Mouse (Mus musculus) right cerebral cortex, postnatal 25 days (tissue): Measurements from ENCODE around the gene Rpl19.

ENCODE experiments used
- DNase-seq: peaks from one replicate; pipeline ENCODE4 v3.0.0; 2022

Gene Rpl19

DNA sequence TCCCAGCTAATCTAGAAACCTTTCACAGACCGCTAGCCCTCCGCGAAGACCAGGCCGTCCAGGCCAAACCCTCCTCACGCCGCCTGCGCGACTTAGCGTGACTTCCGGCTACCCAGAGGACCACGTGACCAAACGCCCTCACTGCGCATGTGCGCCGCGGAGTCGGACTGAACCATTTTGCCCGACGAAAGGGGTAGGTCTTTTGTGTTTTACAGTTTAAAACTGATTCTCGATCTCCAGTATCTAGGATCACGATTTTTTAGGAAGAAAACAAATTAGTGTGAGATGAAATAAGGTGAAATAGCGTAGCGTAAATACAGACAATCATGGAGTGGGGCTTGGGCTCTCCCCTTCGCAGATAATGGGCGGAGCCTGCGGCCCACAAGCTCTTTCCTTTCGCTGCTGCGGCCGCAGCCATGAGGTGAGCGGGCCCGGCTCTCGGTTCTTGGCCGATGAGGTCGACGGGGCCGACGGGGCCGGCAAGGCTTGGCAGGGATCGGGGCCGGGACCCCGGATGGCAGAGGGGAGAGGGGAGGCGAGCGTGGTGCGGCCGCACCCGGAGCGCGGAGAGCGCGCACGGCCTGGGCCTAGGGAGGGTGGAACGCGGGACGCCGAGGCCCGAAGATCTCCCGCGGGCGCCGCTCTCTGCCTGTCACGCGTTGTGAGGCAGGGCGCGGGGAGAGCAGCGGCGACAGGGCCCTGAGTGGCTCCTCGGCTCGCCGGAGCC, at the start of gene Rpl19:
Rpl19 (plus strand) TSS at position 141 of the 727 bp plus-strand sequence.
- DNase-seq = peak; percentile 91

DNA sequence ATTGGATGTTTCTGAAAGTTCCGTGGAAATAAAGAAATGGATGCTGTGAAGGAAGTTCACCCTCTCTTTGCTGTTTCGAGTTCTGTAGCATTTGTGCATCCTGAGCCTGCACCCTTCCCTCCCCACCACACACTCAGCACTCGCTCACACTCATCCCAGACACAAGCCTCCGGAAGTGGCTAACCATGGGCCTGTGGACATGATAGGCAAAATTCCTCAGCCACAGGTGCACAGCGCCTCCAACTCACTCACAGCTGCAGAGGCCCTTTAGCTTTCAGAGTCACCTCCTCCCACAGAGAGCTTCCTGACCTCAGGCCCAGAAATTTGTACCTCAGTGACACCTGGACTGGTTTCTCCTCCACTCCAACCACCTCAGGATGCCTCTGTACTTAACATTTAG, 48.7 kb upstream of the Rpl19 start:
- DNase-seq = no peak

GRCm38 (mm10) chr11:97978392-97978791, 48.1 kb upstream of the Rpl19 start:
- DNase-seq = no peak

- DNase-seq = no peak
Observed at GRCm38 (mm10) chr11:97979824-97980495, 46.5 kb upstream of the Rpl19 start.

GRCm38 (mm10) chr11:97980531-97980966, 46.0 kb upstream of the Rpl19 start:
- DNase-seq = no peak

- DNase-seq = no peak
Observed at GRCm38 (mm10) chr11:97982721-97983120, 43.8 kb upstream of the Rpl19 start.

DNA sequence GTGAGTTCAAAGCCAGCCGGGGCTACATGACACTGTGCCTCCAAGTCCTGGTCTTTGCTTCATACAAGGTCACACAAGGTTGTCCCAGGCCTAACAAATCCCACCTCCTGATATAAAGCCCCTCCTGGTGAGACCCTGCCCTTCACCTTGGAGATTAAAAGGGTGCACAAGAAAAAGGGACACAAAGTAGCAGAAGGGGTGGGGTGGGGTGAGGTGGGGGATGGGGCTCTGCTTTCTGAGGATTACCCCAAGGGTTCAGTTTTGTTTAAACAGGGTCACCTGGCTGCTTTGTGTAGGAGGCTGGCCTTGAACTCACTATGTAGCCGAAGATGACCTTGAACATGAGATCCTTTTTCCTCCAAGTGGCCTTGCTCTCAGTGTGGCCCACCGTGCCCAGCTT, 43.0 kb upstream of the Rpl19 start:
- DNase-seq = no peak

- DNase-seq = no peak
Observed at GRCm38 (mm10) chr11:97983983-97984382, 42.5 kb upstream of the Rpl19 start.

- DNase-seq = peak; percentile 65
Observed at GRCm38 (mm10) chr11:97985727-97986677, 40.5 kb upstream of the Rpl19 start, which contains the start of gene Plxdc1. Gene Plxdc1, minus strand, starts transcription at chr11:97986444.

DNA sequence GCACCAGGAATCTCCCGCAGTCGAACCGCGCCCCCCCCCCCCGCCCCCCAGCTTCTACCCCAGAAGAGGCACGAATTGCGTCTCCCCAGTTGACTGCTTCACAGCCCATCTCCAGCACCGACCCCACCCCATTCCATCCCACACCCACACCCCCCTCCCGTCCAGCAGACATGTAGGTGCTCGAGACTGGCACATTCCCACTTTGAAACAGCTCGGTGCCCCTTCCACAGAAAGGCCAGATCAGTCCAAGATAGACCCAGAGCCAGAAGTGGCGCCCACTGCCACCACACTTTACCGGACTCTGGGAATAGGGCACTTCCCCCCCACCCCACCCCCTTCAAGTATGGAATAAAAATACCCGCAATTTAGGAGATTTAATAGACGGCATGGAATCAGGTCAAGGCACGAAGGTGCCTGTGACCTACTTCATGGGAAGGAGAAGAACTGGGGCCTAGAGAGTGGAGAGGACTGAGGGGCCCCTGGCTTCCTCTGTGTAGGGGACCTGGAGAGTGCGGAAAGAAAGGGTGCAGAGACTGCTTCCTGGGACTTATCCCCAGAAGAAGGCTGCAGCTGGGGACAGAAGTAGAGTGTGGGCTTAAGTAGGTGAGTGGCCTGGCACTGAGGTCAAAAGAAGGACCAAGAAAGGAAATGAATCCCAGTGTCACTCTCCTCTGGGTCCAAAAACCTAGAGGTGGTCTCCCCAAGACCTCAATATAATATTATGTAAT, 39.6 kb upstream of the Rpl19 start:
- DNase-seq = no peak

- peak; percentile 92 for DNase-seq
Observed at GRCm38 (mm10) chr11:97987551-97988526, 38.7 kb upstream of the Rpl19 start.

GRCm38 (mm10) chr11:97988530-97989096, 37.9 kb upstream of the Rpl19 start:
- peak; percentile 83 for DNase-seq

DNA sequence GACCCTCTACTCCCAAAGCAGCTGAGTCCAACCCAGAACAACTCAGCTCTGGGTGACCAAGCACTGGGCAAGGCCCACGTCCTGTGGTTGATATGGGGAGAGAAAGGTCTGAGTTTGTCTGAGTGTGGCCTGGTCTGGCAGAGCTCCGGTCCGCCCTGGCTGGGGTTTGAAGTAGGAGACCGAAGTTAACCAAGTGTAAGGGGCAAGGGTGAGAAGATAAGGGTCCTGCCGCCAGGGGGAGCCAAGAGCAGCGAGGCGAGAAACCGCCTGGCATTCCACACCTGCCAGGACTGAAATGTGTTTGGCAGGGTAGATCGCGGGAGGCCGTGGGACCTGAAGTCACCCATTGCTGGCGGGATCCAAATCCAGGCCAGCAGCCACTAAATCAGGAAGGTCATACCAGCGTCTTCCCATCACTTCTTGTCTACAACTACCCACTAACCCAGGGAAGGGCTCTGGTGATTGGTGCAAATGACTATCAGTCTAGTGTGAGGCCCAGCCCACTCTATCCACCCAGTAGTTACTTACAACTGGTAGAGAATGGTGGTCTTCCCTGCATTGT, 31.9 kb upstream of the Rpl19 start:
- DNase-seq = peak; percentile 58

DNA sequence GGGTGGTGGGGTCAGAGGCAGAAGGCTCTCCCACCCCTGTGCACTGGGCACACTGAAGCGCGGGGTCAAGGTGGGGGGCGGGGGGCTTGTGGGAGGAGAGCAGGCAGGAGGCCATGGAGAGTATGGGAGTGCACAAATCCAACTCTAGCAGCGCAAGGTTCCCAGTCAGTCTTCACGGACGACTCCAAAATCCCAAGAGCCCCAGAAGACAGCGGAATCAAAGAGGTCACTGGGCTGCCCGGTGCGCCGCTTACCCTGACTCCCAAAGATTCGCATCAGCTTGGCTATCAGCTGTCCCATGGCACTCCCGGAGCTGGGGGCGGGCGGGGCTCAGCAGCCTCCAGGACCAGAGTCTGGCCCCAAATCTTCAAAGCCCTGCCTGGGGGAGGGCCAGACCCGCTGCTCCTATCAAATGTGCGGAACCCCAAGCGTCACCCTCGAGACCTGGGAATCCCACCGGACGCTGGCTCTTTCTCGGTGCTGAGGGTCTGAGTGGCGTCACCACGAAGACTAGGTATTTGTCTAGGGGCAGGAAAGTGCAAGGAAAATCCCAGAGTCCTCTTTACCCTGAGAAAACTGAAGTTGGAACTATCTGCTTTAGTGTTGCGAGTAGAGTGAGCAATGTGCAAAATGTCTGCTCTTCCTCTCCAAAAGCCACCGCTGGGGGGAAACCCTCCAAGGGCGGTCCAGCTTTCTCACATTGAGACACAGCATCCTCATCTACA, 30.8 kb upstream of the Rpl19 start, which contains the start of gene Arl5c:
Arl5c (minus strand) TSS at position 618 of the 725 bp plus-strand sequence.
- peak; percentile 28 for DNase-seq

- DNase-seq = no peak
Observed at GRCm38 (mm10) chr11:97996691-97997090, 29.8 kb upstream of the Rpl19 start.

GRCm38 (mm10) chr11:97997387-97997960, 29.0 kb upstream of the Rpl19 start:
- DNase-seq = no peak

DNA sequence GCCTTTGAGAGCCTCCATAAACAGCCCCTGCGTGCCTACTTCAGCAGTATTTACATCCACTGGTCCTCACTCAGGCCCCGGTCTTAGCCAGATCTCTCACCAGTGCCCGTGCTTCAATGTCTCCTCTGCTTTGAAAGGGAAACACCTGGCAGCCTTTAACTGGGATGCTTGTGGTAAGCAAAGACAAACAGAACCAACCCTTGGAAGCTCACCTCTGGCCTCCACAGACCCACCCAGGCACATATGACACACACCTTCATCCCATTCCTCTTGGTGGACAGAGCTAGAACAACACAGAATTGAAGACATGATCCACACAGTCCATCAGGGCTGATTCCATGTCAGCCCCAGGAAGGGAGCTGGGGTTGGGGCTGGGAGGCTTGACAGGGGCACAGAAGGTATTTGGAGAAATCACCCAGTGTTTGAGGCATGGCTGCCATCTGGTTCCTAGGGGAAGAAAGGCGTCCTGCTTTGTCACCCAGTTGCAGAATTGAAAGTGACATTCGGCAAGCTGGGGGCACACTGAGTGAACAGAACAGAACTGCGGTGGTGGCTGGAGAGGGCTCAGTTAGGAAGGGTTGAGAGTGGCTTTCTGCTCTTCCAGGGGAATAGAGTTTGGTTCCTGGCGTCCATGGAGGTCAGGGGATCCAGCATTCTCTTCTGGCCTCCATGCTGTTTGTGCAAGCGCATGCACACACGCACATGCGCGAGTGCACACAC, 28.3 kb upstream of the Rpl19 start:
- no peak for DNase-seq

DNA sequence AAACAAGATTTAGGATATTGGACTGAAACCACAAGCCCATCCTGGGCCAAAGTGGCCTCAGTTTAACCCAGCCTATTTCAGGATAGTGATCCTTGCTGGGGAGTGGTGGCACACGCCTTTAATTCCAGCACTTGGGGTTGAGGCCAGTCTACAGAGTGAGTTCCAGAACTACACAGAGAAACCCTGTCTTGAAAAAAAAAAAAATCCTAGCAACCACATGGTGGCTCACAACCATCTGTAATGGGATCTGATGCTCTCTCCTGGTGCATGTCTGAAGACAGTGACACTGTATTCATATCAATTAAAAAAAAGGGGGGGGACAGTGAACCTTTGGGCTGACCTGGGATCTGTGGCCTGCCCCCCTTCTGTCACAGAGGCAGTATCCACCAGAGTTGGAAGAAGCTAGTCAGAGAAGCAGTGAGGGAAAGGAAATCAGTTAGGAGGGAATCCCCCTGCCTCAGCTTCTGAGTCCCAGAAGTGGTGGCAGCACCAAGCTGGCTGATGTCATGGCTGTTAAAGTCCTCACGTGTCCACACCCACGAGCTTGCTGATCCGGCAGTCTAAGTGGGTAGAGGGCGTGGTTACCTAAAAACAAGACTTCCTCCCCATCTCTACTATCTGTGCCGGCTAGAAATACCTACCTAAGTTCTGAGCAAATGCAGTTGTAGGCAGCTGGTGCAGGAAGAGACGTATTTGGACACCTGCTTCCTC, 27.5 kb upstream of the Rpl19 start:
- peak; percentile 27 for DNase-seq
